Mouse (Mus musculus): ENCODE data around the gene Svep1.

Svep1 gene

GRCm38 (mm10) chr4:58170430-58170829 lies 36.2 kb downstream of the Svep1 start:
- DNase-seq (ENCODE audit: low spot score in 2 of 2): no peak

GRCm38 (mm10) chr4:58169918-58170317 lies 36.7 kb downstream of the Svep1 start:
- no peak for DNase-seq (ENCODE audit: low spot score in 2 of 2)

- no peak for DNase-seq (ENCODE audit: low spot score in 2 of 2)
These were observed 38.3 kb downstream of the Svep1 start for GRCm38 (mm10) chr4:58168366-58168765.

GRCm38 (mm10) chr4:58165711-58166110 lies 40.9 kb downstream of the Svep1 start:
- DNase-seq (ENCODE audit: low spot score in 2 of 2): no peak

- DNase-seq (ENCODE audit: low spot score in 2 of 2): no peak
These were observed 44.8 kb downstream of the Svep1 start for GRCm38 (mm10) chr4:58161901-58162300.

GRCm38 (mm10) chr4:58159564-58159963 lies 47.1 kb downstream of the Svep1 start:
- no peak for DNase-seq (ENCODE audit: low spot score in 2 of 2)

- no peak for DNase-seq (ENCODE audit: low spot score in 2 of 2)
These were observed 56.4 kb downstream of the Svep1 start for GRCm38 (mm10) chr4:58150301-58150700.

GRCm38 (mm10) chr4:58149186-58149585 lies 57.5 kb downstream of the Svep1 start:
- DNase-seq (ENCODE audit: low spot score in 2 of 2): no peak

- DNase-seq (ENCODE audit: low spot score in 2 of 2): no peak
These were observed 58.1 kb downstream of the Svep1 start for GRCm38 (mm10) chr4:58148547-58148946.

GRCm38 (mm10) chr4:58146676-58147075 lies 60.0 kb downstream of the Svep1 start:
- no peak for DNase-seq (ENCODE audit: low spot score in 2 of 2)

GRCm38 (mm10) chr4:58139764-58140556 lies 66.7 kb downstream of the Svep1 start:
- DNase-seq (ENCODE audit: low spot score in 2 of 2): no peak

- no peak for DNase-seq (ENCODE audit: low spot score in 2 of 2)
These were observed 67.4 kb downstream of the Svep1 start for GRCm38 (mm10) chr4:58139241-58139640.

GRCm38 (mm10) chr4:58133610-58134309 lies 72.9 kb downstream of the Svep1 start:
- DNase-seq (ENCODE audit: low spot score in 2 of 2): no peak

- DNase-seq (ENCODE audit: low spot score in 2 of 2): no peak
These were observed 76.8 kb downstream of the Svep1 start for GRCm38 (mm10) chr4:58129844-58130243.

- DNase-seq (ENCODE audit: low spot score in 2 of 2): no peak
These were observed 79.6 kb downstream of the Svep1 start for GRCm38 (mm10) chr4:58127024-58127423.

GRCm38 (mm10) chr4:58115452-58115851 lies 91.2 kb downstream of the Svep1 start:
- DNase-seq (ENCODE audit: low spot score in 2 of 2): no peak

GRCm38 (mm10) chr4:58111008-58111407 lies 95.7 kb downstream of the Svep1 start:
- no peak for DNase-seq (ENCODE audit: low spot score in 2 of 2)

- DNase-seq (ENCODE audit: low spot score in 2 of 2): no peak
These were observed 96.9 kb downstream of the Svep1 start for GRCm38 (mm10) chr4:58109793-58110192.

GRCm38 (mm10) chr4:58108364-58108763 lies 98.3 kb downstream of the Svep1 start:
- no peak for DNase-seq (ENCODE audit: low spot score in 2 of 2)

- no peak for DNase-seq (ENCODE audit: low spot score in 2 of 2)
These were observed 108.9 kb downstream of the Svep1 start for GRCm38 (mm10) chr4:58097732-58098131.

GRCm38 (mm10) chr4:58086738-58087137 lies 119.9 kb downstream of the Svep1 start:
- no peak for DNase-seq (ENCODE audit: low spot score in 2 of 2)

- no peak for DNase-seq (ENCODE audit: low spot score in 2 of 2)
These were observed 120.5 kb downstream of the Svep1 start for GRCm38 (mm10) chr4:58086151-58086550.

- DNase-seq (ENCODE audit: low spot score in 2 of 2): no peak
These were observed 121.3 kb downstream of the Svep1 start for GRCm38 (mm10) chr4:58085340-58085739.

Measured in left cerebral cortex, adult 9 months (tissue).